In the genomic region with DNA sequence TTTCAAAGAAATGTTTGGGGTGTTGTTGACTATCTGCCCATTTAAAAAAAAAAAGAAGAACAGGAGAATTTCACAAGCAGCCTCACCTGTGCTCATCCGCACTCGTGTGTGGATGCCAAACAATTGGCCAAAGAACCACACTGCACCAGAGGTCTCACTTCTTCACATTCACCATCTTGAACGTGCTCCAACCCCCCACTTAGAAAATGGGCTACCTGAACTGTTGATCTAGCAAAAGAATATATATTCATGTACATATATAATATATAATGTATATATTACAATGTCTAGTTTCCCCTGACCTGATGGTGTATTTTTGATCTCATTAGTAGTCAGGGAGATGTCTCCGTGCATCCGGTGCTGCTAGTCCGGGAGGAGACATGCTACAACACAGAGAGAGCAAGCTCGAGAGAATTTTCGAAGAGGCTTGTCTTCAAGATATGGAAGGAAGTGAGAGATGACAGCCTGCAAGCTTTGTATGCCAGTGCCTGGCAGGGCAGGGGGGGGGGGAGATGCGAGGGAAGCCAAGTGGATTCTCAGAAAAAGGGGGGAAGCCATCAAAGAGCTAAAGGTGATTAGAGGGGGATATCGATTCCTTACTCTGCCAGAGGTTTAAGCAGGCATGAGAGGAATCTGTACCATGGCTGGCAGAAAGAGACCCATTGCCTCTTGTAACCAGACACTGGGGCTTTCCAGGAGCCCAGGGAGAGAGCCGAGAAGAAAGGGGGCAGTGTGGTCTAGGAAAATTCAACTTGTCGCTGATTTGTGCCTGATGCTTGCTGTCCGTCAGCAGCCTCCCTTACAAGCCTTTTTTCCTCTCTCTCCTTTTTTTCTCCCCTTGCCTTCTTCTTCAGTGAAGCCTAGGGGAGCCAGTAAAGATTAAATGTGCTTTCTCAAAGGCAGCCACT, we compare ENCODE assay signal across 8 mouse cellular contexts.
A peak's percentile ranks its signal among the peaks of the same experiment; 100 is the strongest.
DNase-seq lines count a peak whose midpoint lies in the region; ATAC-seq and TF ChIP-seq lines count a peak whose summit lies in the region.

No protein-coding gene starts in this region.

- no peak for TF ChIP-seq POLR2A in CH12.LX (IDR thresholded peaks at IDR 0.05; ENCODE audit: low read depth, low read length)

- H3K79me2 ChIP-seq in CH12.LX (replicated peaks; ENCODE audit: control insufficient read depth, extremely low read depth, insufficient read depth, poor library complexity, severe bottlenecking): no peaks in the 10 kb centered on the region

- H3K9ac ChIP-seq in CH12.LX (ENCODE audit: insufficient read depth, low read depth): no peak overlapping the region
- peak overlapping the region; percentile 95 for H3K9ac ChIP-seq in hindbrain, embryonic 11.5 days (ENCODE audit: low read depth, low read length)
- peak overlapping the region; percentile 50 for H3K9ac ChIP-seq in lung, embryonic 15.5 days

- no peaks in the 10 kb centered on the region for H3K27me3 ChIP-seq in CH12.LX (replicated peaks)
- H3K27me3 ChIP-seq in hindbrain, embryonic 11.5 days (ENCODE audit: control insufficient read depth, insufficient read depth, low read length): no peaks in the 10 kb centered on the region
- H3K27me3 ChIP-seq in lung, embryonic 15.5 days: peaks cover 11% of the 10 kb centered on the region; the same call in 1 of the 2 replicates

- TF ChIP-seq CTCF in CH12.LX (conservative IDR thresholded peaks at IDR 0.05 in 1 of 2, IDR thresholded peaks at IDR 0.05 in 1 of 2; ENCODE audit: low read depth in 2 of 2, low read length in 2 of 2): peak in 1 of 2 experiments; percentile 42; a peak in 2 of 4 replicates

- H3K4me2 ChIP-seq in CH12.LX (ENCODE audit: insufficient read depth, low read depth, poor library complexity, severe bottlenecking): no peak overlapping the region
- H3K4me2 ChIP-seq in hindbrain, embryonic 11.5 days (replicated peaks; ENCODE audit: low read depth, low read length): peak overlapping the region; percentile 63
- peak overlapping the region; percentile 72 for H3K4me2 ChIP-seq in lung, embryonic 15.5 days

- H3K36me3 ChIP-seq in CH12.LX (replicated peaks in 1 of 2; ENCODE audit: control insufficient read depth in 1 of 2, insufficient read depth in 1 of 2, low read length in 1 of 2): no peaks in the 10 kb centered on the region
- H3K36me3 ChIP-seq in hindbrain, embryonic 11.5 days (ENCODE audit: control insufficient read depth, insufficient read depth, low read length): no peaks in the 10 kb centered on the region
- H3K36me3 ChIP-seq in lung, embryonic 15.5 days: no peaks in the 10 kb centered on the region

- no peaks in the 10 kb centered on the region for H3K9me3 ChIP-seq in CH12.LX (replicated peaks; ENCODE audit: low read length)
- H3K9me3 ChIP-seq in hindbrain, embryonic 11.5 days (ENCODE audit: control insufficient read depth, low read length): no peaks in the 10 kb centered on the region
- no peaks in the 10 kb centered on the region for H3K9me3 ChIP-seq in lung, embryonic 15.5 days

- no peak overlapping the region for H3K27ac ChIP-seq in CH12.LX (ENCODE audit: insufficient read depth, low read depth)
- H3K27ac ChIP-seq in hindbrain, embryonic 11.5 days (ENCODE audit: low read depth, low read length): peak overlapping the region; percentile 95
- peak overlapping the region; percentile 86 for H3K27ac ChIP-seq in lung, embryonic 15.5 days

- DNase-seq in CH12.LX (ENCODE audit: extremely low read depth): peak; percentile 34
- DNase-seq in cerebellum, adult 9-10 months: peak; percentile 29
- peak; percentile 57 to 82 for DNase-seq in frontal cortex, adult 2 months (ENCODE audit: extremely low spot score in 1 of 2, low spot score in 1 of 2)
- DNase-seq in hindbrain, embryonic 11.5 days (ENCODE audit: low spot score): peak; percentile 76
- peak; percentile 51 for DNase-seq in layer of hippocampus, adult 9-10 months (ENCODE audit: low spot score)
- DNase-seq in retina, postnatal 1 day: peak; percentile 88

- H3K4me1 ChIP-seq in CH12.LX (ENCODE audit: control insufficient read depth in 1 of 2, insufficient read depth in 2 of 2): peaks cover 0 to 16% of the 10 kb centered on the region in 2 experiments; a peak in 2 of 4 replicates
- H3K4me1 ChIP-seq in hindbrain, embryonic 11.5 days (replicated peaks; ENCODE audit: control insufficient read depth, insufficient read depth, low read length): no peaks in the 10 kb centered on the region
- H3K4me1 ChIP-seq in lung, embryonic 15.5 days: peaks cover 10% of the 10 kb centered on the region

- in situ Hi-C loops in CH12.LX (cut with MboI; ENCODE audit: low pct_ligation_motif_present, low pct_unique_long_range_greater_than_20kb, low sequenced_read_pairs): no loop called here

- dilution Hi-C loops in CH12.LX (cut with MboI; ENCODE audit: extremely low pct_ligation_motif_present, extremely low pct_unique_long_range_greater_than_20kb, low sequenced_read_pairs): no loop called here

- ATAC-seq in hindbrain, embryonic 11.5 days (ENCODE audit: low FRiP score): peak; percentile 83
- peak; percentile 62; the same call in 1 of the 2 replicates for ATAC-seq in lung, embryonic 15.5 days (ENCODE audit: borderline replicate concordance, extremely low read depth, low FRiP score, low TSS enrichment)
- ATAC-seq in erythroid progenitor cell, adult 5-6 weeks (replicated peaks; ENCODE audit: low FRiP score, poor library complexity, severe bottlenecking): no peak

- no peak overlapping the region for H3K4me3 ChIP-seq in CH12.LX (replicated peaks in 1 of 3; ENCODE audit: low read depth in 2 of 3, low read length in 2 of 3, poor library complexity in 1 of 3)
- H3K4me3 ChIP-seq in hindbrain, embryonic 11.5 days (ENCODE audit: low read depth, low read length): peak overlapping the region; percentile 70
- peak overlapping the region; percentile 52 for H3K4me3 ChIP-seq in lung, embryonic 15.5 days

- 35% methylated on average over 13 of the region's 13 CpGs for WGBS in hindbrain, embryonic 11.5 days
- 19% methylated on average over 13 of the region's 13 CpGs for WGBS in lung, embryonic 15.5 days

- peak; percentile 45 for TF ChIP-seq RAD21 in CH12.LX (IDR thresholded peaks at IDR 0.05; ENCODE audit: low read depth, low read length)

- TF ChIP-seq EP300 in CH12.LX (IDR thresholded peaks at IDR 0.05; ENCODE audit: low read length): no peak

TF ChIP-seq in CH12.LX, 34 proteins besides CTCF, POLR2A, EP300 and RAD21:
- TF ChIP-seq SIN3A (IDR thresholded peaks at IDR 0.05; ENCODE audit: low read length): no peak
- TF ChIP-seq SMC3 (IDR thresholded peaks at IDR 0.05; ENCODE audit: low read depth, low read length): peak; percentile 35; the same call in 1 of the 2 replicates
TF ChIP-seq in CH12.LX: peak in this region for 1.

Comparison
In these comparisons a context has a peak if more than half of its experiments do, and no peak if none do; other contexts are left out.
1. DNase-seq: peak in every context shown above with its lines; median percentile 88 in retina, postnatal 1 day; 76 in hindbrain, embryonic 11.5 days; 70 in frontal cortex, adult 2 months; 51 in layer of hippocampus, adult 9-10 months; 34 in CH12.LX; 29 in cerebellum, adult 9-10 months.
2. H3K4me3 ChIP-seq: peak in hindbrain, embryonic 11.5 days (single experiment) and lung, embryonic 15.5 days (single experiment); none in CH12.LX (0 of 3).